Mouse (Mus musculus) stomach, embryonic 16.5 days (tissue): ENCODE measurements around the gene Drd4. TPM values are rescaled to one million over a fixed set of nuclear protein-coding genes. Genes with fewer than 3 reads are reported as not detected.

ENCODE experiments used
- ATAC-seq: fragments of 200-750 bp; cut with Nextera tagmentation; 2 replicates; pipeline ENCODE4 v1.8.0; 2017; ENCODE audit warnings: moderate number of reproducible peaks, moderate TSS enrichment; ENCODE audit not compliant: insufficient read depth, low FRiP score
- H3K27ac ChIP-seq: fragments of 300-500 bp; sonication (generic); 2 replicates; pipeline ENCODE4 v1.5.1; 2014; ENCODE audit warnings: low read length
- H3K27me3 ChIP-seq: fragments of 300-500 bp; sonication (generic); 2 replicates; pipeline ENCODE4 v1.6.1; 2014; ENCODE audit warnings: low read length, control low read depth, mixed read lengths; ENCODE audit not compliant: control insufficient read depth, insufficient read depth
- H3K36me3 ChIP-seq: fragments of 300-500 bp; sonication (generic); 2 replicates; pipeline ENCODE4 v1.6.1; 2014; ENCODE audit warnings: low read length; ENCODE audit not compliant: control insufficient read depth, insufficient read depth
- H3K4me1 ChIP-seq: fragments of 300-500 bp; sonication (generic); 2 replicates; pipeline ENCODE4 v1.6.1; 2014; ENCODE audit warnings: low read length, control low read depth, mixed read lengths; ENCODE audit not compliant: control insufficient read depth, insufficient read depth
- H3K4me2 ChIP-seq: fragments of 300-500 bp; sonication (generic); 2 replicates; pipeline ENCODE4 v1.6.1; 2014; ENCODE audit warnings: low read depth, low read length, mixed read lengths
- H3K4me3 ChIP-seq: fragments of 300-500 bp; sonication (generic); replicated peaks from 2 replicates; pipeline ENCODE4 v1.5.1; 2014; ENCODE audit warnings: mild to moderate bottlenecking, low read length
- H3K9ac ChIP-seq: fragments of 300-500 bp; sonication (generic); 2 replicates; pipeline ENCODE4 v1.6.1; 2014; ENCODE audit warnings: low read length
- H3K9me3 ChIP-seq: fragments of 300-500 bp; sonication (generic); replicated peaks from 2 replicates; pipeline ENCODE4 v1.6.1; 2016; ENCODE audit warnings: low read length, control low read depth; ENCODE audit not compliant: control insufficient read depth
- WGBS: fragments of 180-500 bp; shearing (Covaris S2); extraction: QIAGEN DNeasy Blood & Tissue Kit; methylation state at CpG from one replicate; pipeline ENCODE4 v1.1.7; 2014; 5-methylcytosine and 5-hydroxymethylcytosine counted together
- polyA plus RNA-seq: library from polyadenylated mRNA; unstranded; fragments of >200 nt; fragmentation: Nextera tagmentation; extraction: Ambion mirVana; gene quantifications from 2 replicates; pipeline ENCODE4 v1.2.1, GENCODE M21; 2015

Drd4 gene
- polyA plus RNA-seq, 1 experiment from 2014 or later, result 0.18 TPM

GRCm38 (mm10) chr7:141278766-141279590 lies 12.8 kb upstream of the Drd4 start, which contains the start of gene Sct:
Gene Sct (minus strand): TSS chr7:141279133.
- Histone ChIP-seq H3K36me3 (no peaks in the 10 kb centered on the region), H3K9ac (peak within 1 kb of the TSS; percentile 70), H3K27ac (no peak within 1 kb of the TSS), H3K4me2 (peak within 1 kb of the TSS; percentile 95), H3K4me3 (peak within 1 kb of the TSS; percentile 41), H3K27me3 (no peaks in the 10 kb centered on the region), H3K4me1 (peaks cover 5% of the 10 kb centered on the region; the same call in 1 of the 2 replicates), H3K9me3 (no peaks in the 10 kb centered on the region)
- ATAC-seq, result peak; percentile 34; the same call in 1 of the 2 replicates
- WGBS, result 2% methylated on average over 46 of the region's 46 CpGs

- H3K27me3 ChIP-seq, result no peaks in the 10 kb centered on the region
- 50% methylated on average over 6 of the region's 6 CpGs for WGBS
Measured at GRCm38 (mm10) chr7:141281442-141281841, 10.4 kb upstream of the Drd4 start.

GRCm38 (mm10) chr7:141282756-141283155 lies 9.1 kb upstream of the Drd4 start:
- no peak overlapping the region for H3K9ac ChIP-seq
- no peaks in the 10 kb centered on the region for H3K36me3 ChIP-seq
- no peak overlapping the region for H3K4me2 ChIP-seq
- ATAC-seq, result no peak
- peaks cover 5% of the 10 kb centered on the region; the same call in 1 of the 2 replicates for H3K4me1 ChIP-seq
- 77% methylated on average over 4 of the region's 4 CpGs for WGBS
- no peak overlapping the region for H3K4me3 ChIP-seq
- no peaks in the 10 kb centered on the region for H3K27me3 ChIP-seq
- no peaks in the 10 kb centered on the region for H3K9me3 ChIP-seq
- H3K27ac ChIP-seq, result no peak overlapping the region

More at GRCm38 (mm10) chr7:141281442-141281841, 10.4 kb upstream of the Drd4 start:
- Histone ChIP-seq H3K36me3 (no peaks in the 10 kb centered on the region), H3K4me2 (no peak overlapping the region), H3K9ac (no peak overlapping the region), H3K4me3 (no peak overlapping the region), H3K27ac (no peak overlapping the region), H3K4me1 (peaks cover 5% of the 10 kb centered on the region; the same call in 1 of the 2 replicates), H3K9me3 (no peaks in the 10 kb centered on the region)
- no peak for ATAC-seq

GRCm38 (mm10) chr7:141288042-141288441 lies 3.8 kb upstream of the Drd4 start:
- Histone ChIP-seq H3K27me3 (peaks cover 12% of the 10 kb centered on the region), H3K9me3 (no peaks in the 10 kb centered on the region), H3K27ac (no peak overlapping the region), H3K4me2 (no peak overlapping the region), H3K9ac (no peak overlapping the region), H3K4me3 (no peak overlapping the region), H3K36me3 (no peaks in the 10 kb centered on the region), H3K4me1 (no peaks in the 10 kb centered on the region)
- 79% methylated on average over 3 of the region's 3 CpGs for WGBS
- no peak for ATAC-seq

- peaks cover 38% of the 10 kb centered on the region for H3K27me3 ChIP-seq
- no peaks in the 10 kb centered on the region for H3K36me3 ChIP-seq
- H3K27ac ChIP-seq, result no peak overlapping the region
- no peaks in the 10 kb centered on the region for H3K9me3 ChIP-seq
- no peak overlapping the region for H3K4me3 ChIP-seq
- WGBS, result 50% methylated on average over 15 of the region's 15 CpGs
- peak overlapping the region; percentile 59; the same call in 1 of the 2 replicates for H3K4me2 ChIP-seq
- no peak for ATAC-seq
- H3K9ac ChIP-seq, result no peak overlapping the region
- peaks cover 6% of the 10 kb centered on the region; the same call in 1 of the 2 replicates for H3K4me1 ChIP-seq
Measured at GRCm38 (mm10) chr7:141292583-141293388, 980 bp downstream of the Drd4 start.

GRCm38 (mm10) chr7:141293852-141294471 lies 2.2 kb downstream of the Drd4 start:
- WGBS, result 1% methylated on average over 53 of the region's 53 CpGs
- peak overlapping the region; percentile 58 for H3K9ac ChIP-seq
- peak; percentile 6; the same call in 1 of the 2 replicates for ATAC-seq

GRCm38 (mm10) chr7:141294479-141294878 lies 2.7 kb downstream of the Drd4 start:
- no peaks in the 10 kb centered on the region for H3K9me3 ChIP-seq
- H3K4me1 ChIP-seq, result peaks cover 6% of the 10 kb centered on the region; the same call in 1 of the 2 replicates
- 0 out of 2 replicates have a peak, but pooled peaks cover 3% of the 10 kb centered on the region for H3K36me3 ChIP-seq
- no peak overlapping the region for H3K27ac ChIP-seq
- peaks cover 38% of the 10 kb centered on the region for H3K27me3 ChIP-seq
- H3K4me2 ChIP-seq, result peak overlapping the region; percentile 66
- 7% methylated on average over 22 of the region's 22 CpGs for WGBS
- no peak for ATAC-seq
- peak overlapping the region; percentile 44 for H3K4me3 ChIP-seq
- peak overlapping the region; percentile 58 for H3K9ac ChIP-seq

More at GRCm38 (mm10) chr7:141293852-141294471, 2.2 kb downstream of the Drd4 start:
- peak overlapping the region; percentile 44 for H3K4me3 ChIP-seq
- H3K27me3 ChIP-seq, result peaks cover 38% of the 10 kb centered on the region
- no peak overlapping the region for H3K27ac ChIP-seq
- no peaks in the 10 kb centered on the region for H3K36me3 ChIP-seq
- H3K9me3 ChIP-seq, result no peaks in the 10 kb centered on the region
- H3K4me1 ChIP-seq, result peaks cover 6% of the 10 kb centered on the region; the same call in 1 of the 2 replicates
- H3K4me2 ChIP-seq, result peak overlapping the region; percentile 66

GRCm38 (mm10) chr7:141297926-141298650 lies 6.3 kb downstream of the Drd4 start:
- H3K27me3 ChIP-seq, result peaks cover 26% of the 10 kb centered on the region
- H3K4me3 ChIP-seq, result no peak overlapping the region
- H3K9ac ChIP-seq, result no peak overlapping the region
- no peaks in the 10 kb centered on the region for H3K9me3 ChIP-seq
- ATAC-seq, result no peak
- H3K36me3 ChIP-seq, result peaks cover 8% of the 10 kb centered on the region; the same call in 1 of the 2 replicates
- H3K4me1 ChIP-seq, result peaks cover 6% of the 10 kb centered on the region; the same call in 1 of the 2 replicates
- no peak overlapping the region for H3K4me2 ChIP-seq
- WGBS, result 68% methylated on average over 3 of the region's 3 CpGs
- H3K27ac ChIP-seq, result no peak overlapping the region
